Mouse (Mus musculus) thymus, postnatal 14 days (tissue): ENCODE results near the gene Adk.
"Not testable (repeated sequence)": the region's sequence is repeated elsewhere in the genome, so short reads cannot be mapped to it uniquely, and the experiment has no call there.

ENCODE experiments used
- DNase-seq: peaks from one replicate; pipeline ENCODE4 v3.0.0; 2021

Adk gene

DNA sequence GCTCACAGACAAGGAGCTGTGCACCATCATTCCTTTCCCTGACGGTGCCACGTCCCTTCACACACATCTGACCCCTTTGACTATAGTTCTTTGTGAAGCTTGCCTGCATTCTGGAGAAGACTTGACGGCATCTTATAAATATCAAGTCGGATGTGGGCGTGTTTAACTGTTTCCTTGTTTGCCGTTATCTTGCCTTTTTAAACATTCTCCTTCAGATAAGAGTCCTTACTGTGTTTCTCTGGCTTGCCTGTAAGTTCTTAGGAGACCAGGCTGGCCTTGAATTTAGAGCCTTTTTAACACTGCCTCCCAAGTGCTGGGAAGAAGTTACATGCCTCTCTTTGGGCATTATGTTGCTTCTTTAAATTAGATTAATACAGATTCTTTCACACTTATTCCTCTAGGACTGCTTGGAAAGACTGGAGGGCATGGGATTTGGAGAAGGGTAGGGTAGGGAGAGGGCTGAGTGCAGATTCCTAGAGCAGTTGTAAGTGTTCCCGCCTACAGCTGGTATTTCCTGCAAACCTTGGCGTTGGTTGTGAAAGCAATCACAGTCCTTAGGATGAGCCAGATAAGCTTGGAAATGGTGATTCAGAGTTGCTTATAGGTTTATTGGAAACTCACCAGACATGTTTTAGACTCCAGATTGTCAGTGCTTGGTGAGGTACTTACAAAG lies 13.3 kb downstream of the Adk start:
- DNase-seq = no peak

DNA sequence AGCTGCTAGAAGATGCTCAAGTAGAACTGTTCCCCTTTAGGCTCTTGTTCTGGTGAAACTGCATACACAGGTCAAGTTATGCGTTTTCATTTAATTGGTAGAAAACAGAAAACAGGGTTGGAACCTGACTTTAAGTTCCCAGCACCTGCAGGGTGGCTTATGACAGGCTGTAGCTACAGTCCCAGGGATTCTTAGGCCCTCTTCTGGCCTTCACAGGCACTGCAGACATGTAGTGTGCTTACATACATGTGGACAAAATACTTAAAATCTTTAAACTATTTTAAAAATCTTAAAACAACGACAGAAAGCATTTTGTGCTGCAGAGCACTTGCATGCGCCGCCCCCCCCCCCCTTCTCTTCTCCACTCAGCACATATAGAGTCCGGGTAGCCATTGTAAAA lies 17.2 kb downstream of the Adk start:
- peak; percentile 17 for DNase-seq

DNA sequence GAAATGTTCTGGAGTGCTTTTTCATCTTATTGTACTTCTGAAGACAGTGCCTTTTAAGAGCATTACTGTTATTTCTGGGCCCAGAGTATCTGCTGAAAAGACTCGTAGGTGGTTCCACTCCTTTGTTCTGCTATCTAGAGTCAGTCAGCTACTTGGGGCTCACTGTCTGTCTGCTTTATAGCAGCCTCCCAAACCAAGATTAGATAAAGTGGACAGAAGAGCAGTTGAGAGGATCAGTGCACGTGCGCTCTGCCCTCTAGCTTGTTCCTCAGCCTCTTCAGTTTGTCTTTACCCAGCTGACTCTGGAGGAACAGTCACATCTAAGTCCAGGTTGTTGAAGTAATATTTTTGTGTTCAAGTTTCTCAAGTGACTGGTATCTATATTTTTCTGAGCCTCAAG lies 21.6 kb downstream of the Adk start:
- DNase-seq = no peak

DNA sequence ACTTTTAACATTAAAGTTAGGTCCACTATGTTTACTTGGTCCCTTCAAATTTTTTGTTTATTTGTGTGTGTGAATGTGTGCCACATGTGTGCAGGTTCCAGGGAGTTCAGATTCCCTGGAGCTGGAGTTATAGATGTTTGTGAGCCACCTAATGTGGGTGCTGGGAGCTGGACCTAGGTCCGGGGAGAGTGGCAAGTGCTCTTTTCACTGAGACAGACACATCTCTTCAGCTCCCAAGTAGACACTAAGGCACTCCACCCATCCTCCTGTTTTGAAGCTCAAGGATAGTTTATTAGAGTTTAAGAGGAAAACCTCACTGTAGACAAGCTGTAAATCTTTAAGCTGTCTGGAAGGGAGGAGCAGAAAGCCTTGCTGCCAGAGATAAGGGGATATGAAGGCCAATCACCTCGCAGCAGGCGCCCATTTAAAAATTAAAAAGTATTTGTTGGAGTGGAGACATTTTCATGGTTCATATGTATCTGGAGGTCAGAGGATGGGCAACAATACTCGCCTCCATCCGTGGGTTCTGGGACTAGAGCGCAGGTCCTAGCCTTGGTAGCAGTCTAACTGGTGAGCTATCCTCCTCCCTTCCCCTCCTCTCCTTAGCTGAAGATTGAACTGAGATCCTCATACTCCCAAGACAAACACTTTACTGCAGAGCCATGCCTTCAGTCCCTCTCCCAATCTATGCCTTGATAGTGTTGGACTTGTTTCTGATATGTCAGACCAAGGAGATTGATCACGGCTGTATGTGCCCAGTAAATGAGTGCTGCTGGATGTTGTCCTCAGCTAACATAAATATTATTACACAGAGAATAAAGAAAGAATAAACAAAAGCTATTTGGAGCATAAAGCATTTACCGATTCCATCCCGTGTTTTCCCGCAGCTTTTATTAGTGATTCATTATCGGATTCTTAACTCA lies 22.3 kb downstream of the Adk start:
- DNase-seq = no peak

DNA sequence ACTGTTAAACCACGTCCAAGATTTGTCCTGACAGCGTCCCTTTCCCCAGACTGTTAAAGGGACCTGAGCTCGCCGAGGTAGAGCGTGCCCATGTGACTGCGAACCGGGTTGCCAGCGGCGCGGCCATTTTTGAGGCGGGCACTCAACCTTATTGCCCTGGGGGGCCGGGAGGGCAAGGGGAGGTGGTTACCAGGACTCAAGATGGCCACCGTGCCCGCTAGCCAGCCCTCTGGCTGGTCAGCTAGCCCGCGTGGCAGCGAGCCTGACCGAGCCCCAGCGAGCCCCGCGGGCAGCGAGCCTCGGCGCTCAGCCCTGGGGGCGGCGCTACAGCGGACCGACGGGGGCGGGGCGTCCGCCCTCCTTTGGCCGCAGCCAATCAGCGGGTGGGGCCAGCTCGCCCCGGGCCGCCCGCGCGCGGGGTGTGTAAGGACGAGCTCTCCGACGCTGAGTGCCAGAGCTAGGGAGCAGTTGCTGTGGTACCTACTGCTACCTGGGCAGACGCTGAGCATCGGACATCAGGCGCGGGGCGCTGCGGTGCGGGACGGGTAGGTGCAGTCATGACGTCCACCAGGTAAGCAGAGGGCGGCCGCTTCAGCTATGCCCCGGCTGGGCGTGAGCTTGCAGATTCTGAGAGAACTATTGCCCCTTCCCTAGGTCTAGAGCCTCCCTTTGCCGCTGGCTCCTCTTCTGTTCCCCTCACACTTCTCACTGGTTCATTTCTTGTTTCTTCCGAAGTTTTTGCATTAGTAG lies 23.6 kb downstream of the Adk start:
- DNase-seq = peak; percentile 92

DNA sequence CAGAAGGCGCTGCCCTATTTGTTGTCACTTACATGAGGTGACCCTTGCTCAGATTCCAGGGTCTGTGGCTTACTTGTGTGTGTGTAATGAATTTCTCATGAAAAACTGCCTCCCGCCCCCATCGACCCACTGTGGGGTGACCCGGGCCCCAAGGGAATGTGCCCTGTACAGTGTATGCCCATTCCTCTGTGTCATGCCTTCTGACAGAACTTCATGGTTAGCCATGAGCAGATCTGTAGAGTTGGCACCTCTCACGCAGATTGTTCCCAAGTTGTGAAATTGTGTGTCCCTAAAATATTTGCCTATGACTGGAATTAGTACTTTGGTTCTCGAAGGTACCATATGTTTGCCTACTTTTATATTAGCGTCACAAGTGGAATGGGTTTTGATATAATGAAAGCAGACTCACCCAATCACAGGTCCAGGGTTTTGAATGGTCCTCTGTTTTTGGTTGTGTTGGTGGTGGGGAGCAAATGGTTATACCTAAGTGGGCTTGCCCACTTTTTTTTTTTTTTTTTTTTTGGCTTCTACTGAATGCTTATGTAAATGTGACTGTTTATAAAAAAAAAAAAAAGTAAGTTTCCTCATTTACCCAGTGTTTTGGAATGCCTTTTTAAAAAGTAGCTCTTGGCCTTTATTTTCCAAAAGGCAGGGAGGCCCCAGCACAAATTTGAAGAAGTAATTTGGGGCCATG lies 24.3 kb downstream of the Adk start:
- peak; percentile 27 for DNase-seq

DNA sequence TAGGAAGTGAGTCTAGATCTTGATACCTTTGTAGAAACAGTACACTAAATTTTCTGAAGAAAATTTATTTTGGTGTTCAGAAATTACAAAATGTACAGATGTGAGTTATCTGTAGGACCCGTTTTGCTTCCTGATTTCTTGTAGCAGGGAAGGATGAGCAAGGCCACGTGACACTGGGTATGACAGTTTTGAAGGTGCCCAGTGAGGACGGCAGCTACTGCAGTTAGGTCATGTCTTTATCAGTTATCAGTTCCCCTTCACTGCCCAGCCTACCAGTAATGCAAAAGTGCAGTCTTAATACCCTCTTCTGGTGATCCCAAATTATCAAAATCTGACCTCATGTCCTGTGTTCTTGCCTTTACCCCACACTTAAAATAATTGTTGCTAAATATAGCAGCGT lies 25.6 kb downstream of the Adk start:
- DNase-seq = no peak

DNA sequence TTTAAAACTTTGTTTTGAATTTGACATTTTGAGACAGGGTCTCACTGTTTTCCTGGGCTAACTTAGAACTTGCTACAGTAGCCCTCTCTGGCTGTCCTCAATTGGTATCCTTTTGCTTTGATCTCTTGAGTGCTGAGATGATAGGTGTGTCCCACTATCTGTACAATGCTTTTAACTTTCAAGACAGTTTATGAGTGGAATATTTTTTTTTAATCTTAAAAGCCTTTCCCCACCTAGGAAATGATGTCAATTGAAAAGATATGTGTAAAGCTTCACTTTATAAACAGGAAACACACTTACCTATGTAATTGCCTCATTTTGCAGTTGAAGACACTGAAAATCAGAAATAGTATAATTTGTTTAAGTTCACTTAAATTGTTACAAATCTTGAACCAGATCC lies 26.1 kb downstream of the Adk start:
- DNase-seq = no peak

DNA sequence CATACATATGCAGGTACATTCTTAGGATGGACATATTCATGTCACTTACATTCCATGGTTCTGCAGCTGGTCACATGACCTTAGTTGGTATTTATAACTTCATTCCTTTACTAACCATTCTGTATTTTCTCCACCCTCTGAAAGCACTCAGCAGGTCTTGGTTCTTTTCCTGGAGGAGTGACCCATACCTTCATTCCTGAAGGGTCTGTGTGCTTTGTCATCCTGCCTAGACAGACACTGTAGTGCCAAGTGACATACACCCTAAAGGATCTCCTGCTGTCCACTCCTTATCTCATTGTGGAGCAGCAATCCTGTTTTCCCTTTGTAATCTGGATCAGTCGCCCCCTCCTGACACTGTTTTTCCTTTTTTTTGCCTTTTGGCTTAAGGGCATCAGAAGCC lies 30.4 kb downstream of the Adk start:
- DNase-seq = no peak

DNA sequence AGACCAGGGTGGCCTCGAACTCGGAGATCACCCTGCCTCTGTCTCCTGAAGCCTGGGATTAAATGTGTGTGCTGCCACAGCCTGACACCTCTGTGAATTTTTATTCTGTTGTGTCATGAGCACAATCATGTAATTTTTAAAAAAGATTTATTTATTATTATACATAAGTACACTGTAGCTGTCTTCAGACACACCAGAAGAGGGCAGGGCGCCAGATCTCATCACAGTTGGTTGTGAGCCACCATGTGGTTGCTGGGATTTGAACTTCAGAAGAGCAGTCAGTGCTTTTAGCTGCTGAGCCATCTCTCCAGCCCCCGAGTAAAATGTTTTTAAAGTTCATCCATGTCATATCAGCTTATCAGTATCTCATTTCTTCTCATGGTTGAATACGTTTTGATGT lies 33.3 kb downstream of the Adk start:
- DNase-seq = no peak

DNA sequence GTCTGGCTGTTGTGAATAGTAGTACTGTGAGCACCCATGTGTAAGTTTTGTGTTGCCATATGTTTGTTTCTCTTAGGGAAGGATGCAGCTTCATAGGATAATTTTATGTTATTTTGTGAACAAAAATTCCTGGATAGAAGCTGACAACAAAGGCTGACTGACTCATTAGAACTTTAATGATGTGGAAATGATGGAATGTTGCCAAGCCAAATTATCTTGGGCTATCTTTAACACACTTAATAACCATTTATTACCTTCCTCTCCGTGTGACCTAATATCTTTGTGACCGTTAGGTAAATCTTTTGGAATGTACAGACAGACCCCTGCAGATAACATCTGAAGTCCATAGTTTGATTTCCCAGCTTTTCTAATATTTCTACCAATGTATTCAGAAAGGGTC lies 33.7 kb downstream of the Adk start:
- no peak for DNase-seq

DNA sequence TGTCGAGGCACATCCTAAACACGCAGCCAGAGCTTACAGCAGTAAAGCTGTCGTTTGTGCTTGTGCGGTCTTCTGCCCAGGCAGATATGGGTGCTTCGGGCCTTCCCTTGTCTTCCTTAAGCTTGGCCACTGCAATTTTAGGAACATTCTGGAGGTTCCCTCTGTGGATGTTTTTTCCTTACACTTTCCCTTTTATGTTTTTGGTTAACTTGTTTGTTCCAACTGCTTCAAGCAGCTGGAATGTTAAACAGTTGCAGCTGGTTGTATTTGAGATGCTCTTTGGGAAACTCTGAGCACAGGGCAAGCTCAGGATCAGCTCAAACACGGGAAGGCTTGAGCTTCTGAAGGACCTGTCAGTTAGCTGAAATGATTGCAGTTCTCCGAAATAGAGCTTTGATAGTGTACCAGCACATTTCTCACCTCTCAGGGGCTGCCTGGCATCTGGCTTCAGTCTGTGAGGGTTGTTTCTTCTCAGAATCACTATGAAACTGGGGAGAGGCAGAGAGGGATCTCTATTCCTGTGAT lies 34.5 kb downstream of the Adk start:
- DNase-seq = no peak

DNA sequence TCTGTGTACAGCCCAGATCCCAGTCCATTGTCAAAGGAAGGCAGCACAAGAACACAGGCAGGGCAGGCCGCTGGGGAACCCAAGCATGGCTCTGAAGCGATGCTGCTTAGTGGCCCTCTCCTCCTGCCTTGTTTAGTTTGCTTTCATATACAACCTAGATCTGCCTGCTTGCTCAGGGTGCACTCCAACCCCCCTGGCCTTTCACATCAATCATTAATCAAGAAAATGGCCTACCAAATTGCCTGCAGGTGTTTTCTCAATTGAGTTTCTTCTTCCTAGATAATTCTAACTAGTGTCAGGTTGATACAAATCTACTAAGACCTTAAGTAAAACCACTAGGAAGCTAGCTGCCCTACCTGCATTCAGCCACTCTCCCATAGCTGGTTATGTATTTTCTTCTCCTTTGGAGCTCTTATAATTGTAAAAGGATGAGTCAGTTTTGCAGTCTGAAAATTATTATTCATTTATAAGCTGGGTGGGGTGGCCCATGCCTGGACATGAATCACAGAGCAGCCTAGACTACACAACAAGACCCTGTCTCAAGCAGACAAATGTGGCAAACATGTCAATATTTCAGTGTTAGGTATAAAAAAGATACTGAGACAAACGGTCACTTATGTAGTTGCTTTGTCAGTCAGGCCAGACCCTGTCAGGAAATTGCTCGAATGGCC lies 35.2 kb downstream of the Adk start:
- no peak for DNase-seq

DNA sequence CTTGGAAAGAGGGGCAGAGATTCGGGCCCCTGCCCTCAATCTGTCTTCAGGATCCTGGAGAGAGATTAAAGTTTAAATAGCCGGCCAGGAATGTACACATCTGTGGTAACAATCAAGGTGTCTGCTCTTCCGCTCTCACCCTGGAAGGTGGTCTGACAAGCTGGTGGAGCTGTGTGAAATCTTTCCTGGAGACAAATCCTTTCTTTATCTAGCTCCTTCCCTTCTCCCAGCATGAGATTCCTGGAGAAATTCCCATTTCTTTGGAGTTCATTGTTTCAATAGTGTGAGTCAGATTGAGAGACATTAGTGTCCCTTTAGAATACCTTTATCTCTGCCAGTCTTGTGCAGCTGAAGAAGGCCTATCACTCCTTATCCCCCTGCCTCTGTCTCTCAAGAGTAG lies 36.4 kb downstream of the Adk start:
- no peak for DNase-seq

DNA sequence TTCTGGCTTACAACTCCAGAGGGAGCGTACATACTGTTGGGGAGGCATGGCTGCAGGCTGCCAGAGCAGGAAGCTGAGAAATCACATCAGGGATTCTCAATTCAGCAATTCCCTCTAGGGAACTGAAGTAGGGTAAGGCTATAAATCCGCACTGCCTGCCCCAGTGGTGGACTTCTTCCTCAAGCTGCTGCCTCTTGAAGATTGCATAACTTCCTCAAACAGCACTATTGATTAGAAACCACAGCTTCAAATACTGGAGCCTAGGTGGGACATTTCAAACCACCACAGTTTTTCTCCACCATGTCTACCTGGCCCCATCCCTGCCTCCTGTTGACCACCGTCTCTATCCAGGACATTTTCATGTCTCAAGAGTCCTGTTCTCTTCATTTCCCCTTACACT lies 38.0 kb downstream of the Adk start:
- no peak for DNase-seq

DNA sequence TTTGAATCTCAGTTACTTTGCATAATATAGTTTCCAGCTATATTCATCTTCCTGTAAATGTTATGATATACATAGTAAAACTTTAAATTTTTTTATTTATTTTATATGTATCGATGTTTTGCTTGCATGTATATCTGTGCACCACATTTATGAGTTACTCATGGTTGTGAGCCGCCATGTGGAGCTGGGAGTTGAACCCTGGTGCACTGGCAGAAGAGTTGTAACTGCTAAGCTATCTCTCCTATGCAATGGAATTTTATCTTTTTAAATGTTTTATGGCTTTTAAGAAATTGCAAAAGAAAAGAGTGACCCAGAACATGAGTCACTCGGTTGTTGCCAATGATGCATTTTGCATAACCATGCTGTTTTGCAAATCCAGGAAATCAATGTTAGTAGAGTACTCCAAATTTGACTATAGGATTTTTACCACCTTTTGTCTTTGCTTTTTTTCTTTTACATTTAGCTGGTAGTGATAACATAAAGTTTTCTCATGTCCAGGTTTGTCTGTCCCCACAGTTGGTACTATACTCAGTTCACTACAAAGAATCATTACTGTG lies 38.6 kb downstream of the Adk start:
- DNase-seq = no peak

DNA sequence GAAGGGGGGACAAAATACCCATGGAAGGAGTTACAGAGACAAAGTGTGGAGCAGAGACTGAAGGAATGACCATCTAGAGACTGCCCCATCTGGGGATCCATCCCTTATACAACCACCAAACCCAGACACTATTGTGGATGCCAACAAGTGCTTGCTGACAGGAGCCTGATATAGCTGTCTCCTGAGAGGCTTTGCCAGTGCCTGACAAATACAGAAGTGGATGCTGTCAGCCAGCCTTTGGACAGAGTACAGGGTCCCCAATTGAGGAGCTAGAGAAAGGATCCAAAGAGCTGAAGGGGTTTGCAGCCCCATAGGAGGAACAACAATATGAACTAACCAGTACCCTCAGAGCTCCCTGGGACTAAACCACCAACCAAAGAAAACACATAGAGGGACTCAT lies 41.8 kb downstream of the Adk start:
- DNase-seq = not testable (repeated sequence)

DNA sequence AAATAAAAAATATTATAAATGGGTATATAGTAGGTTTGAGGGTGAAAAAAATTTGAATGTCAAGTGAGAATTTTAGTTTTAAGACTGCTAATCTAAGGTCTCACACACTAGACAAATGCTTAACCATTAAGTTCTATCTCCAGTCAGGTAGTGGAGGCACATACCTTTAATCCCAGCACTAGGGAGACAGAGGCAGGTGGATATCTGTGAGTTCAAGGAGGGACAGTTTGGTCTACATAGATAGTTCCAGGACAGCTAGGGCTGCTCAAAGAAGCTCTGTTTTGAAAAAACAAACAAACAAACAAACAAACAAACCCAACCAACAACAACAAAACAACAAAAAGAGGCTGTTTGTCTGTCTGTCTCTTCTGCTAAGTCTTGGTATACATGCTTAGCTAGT lies 43.9 kb downstream of the Adk start:
- DNase-seq = no peak

DNA sequence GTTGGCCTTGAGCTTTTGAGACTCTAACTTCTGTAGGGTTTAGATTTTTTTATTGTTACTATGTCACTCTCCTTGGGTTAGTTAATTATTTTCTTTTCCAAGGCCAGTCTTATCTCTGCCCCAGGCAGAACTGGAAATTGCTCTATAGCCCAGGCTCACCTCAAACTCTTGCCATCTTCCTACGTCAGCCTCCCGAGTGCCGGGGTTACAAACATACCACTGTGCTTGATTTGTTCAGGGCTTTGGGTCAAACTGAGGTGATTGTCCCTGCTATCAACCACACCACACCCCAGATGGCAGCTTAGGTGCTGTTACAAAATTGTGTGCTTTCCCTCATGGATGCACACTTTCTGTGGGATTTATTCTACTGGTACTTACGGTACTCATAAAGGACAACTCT lies 44.3 kb downstream of the Adk start:
- DNase-seq = no peak

DNA sequence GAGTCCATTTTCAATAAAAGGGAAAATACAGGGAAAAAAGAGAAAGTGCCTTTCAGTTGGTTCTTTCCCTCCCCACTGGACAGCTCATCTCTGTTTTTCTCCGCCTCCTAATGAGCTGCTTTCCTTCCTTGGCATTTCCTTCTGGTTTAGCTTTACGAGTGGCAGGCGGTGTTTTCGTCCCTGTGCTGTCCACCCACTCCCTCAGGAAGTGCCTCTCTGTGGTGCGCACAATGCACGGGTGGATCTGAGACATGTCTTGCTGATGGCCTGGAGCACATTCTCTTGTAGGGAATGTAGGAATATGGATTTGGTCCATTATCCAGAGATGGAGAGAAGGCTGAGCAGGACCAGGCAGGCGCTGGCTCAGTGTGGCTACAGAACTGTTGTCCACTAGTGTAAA lies 47.0 kb downstream of the Adk start:
- DNase-seq = no peak

DNA sequence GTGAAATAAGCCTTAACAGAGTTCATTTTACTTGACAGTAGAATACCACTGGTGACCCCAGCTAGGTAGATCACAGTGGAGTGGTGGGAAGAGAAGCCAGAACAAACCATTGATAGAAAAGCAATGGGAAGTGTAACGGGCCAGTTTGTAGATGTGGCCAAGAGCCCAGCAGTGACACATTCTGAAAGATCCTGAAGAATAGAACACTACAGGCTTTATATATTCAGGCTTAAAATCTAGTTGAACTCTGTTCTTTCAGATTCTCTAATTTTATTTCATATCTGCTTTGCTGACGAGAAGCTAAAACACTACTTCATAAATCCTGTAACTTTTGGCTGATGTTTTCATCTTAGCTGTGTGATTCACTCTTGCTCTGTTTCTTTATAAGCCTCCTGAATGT lies 48.5 kb downstream of the Adk start:
- no peak for DNase-seq

DNA sequence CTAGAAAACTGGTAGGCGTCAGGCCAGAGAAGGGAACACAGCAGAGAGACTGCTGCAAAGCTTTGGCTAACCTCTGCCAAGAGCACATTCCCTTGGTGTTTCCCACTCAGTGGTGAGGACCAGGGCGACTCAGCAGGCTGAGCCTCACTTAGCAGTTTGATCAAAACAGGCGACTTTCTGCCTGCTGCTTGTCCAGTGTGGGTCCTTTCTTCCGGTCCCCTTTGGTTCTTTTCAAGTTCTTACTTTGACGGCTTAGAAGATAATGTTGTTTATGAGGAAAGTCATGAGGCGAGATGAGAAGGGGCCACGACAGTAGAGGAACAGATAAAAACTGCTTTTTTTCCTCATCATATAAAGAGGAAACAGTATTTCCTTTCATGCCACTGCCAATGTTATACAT lies 49.2 kb downstream of the Adk start:
- no peak for DNase-seq
